Mouse (Mus musculus) MN1 (cell line): ENCODE results near the gene Selenov.
A peak's percentile ranks its signal among the peaks of the same experiment; 100 is the strongest.
"Not testable (repeated sequence)": the region's sequence is repeated elsewhere in the genome, so short reads cannot be mapped to it uniquely, and the experiment has no call there.

Source experiments
- DNase-seq: peaks from one replicate; pipeline ENCODE4 v3.0.0-alpha.2; 2016; ENCODE audit warnings: low spot score

Gene Selenov

GRCm38 (mm10) chr7:28294481-28294880 is 3.5 kb upstream of the Selenov start:
- peak; percentile 71 for DNase-seq

- DNase-seq, result no peak
Measured at GRCm38 (mm10) chr7:28290165-28290564, 821 bp downstream of the Selenov start.

- no peak for DNase-seq
Measured at GRCm38 (mm10) chr7:28280630-28281029, 10.4 kb downstream of the Selenov start.

GRCm38 (mm10) chr7:28278279-28278652 is 12.7 kb downstream of the Selenov start:
- DNase-seq, result no peak

GRCm38 (mm10) chr7:28277615-28278278 is 13.2 kb downstream of the Selenov start, which contains the start of gene Eid2b:
Gene Eid2b (plus strand): TSS chr7:28277739.
- DNase-seq, result peak; percentile 93

- DNase-seq, result no peak
Measured at GRCm38 (mm10) chr7:28277237-28277614, 13.8 kb downstream of the Selenov start.

GRCm38 (mm10) chr7:28271761-28272160 is 19.2 kb downstream of the Selenov start:
- DNase-seq, result no peak

- peak; percentile 23 for DNase-seq
Measured at GRCm38 (mm10) chr7:28269355-28269754, 21.6 kb downstream of the Selenov start.

- DNase-seq, result no peak
Measured at GRCm38 (mm10) chr7:28268576-28268975, 22.4 kb downstream of the Selenov start.

- DNase-seq, result peak; percentile 69
Measured at GRCm38 (mm10) chr7:28268042-28268531, 22.9 kb downstream of the Selenov start.

- DNase-seq, result peak; percentile 90
Measured at GRCm38 (mm10) chr7:28267129-28268041, 23.6 kb downstream of the Selenov start, which contains the start of gene Eid2. Gene Eid2 (plus strand): TSS chr7:28267881.

GRCm38 (mm10) chr7:28265391-28265790 is 25.6 kb downstream of the Selenov start:
- no peak for DNase-seq

GRCm38 (mm10) chr7:28263786-28264185 is 27.2 kb downstream of the Selenov start:
- no peak for DNase-seq

- no peak for DNase-seq
Measured at GRCm38 (mm10) chr7:28262861-28263260, 28.1 kb downstream of the Selenov start.

- DNase-seq, result no peak
Measured at GRCm38 (mm10) chr7:28255476-28255875, 35.5 kb downstream of the Selenov start.

- no peak for DNase-seq
Measured at GRCm38 (mm10) chr7:28254591-28254990, 36.4 kb downstream of the Selenov start.

- no peak for DNase-seq
Measured at GRCm38 (mm10) chr7:28251976-28252375, 39.0 kb downstream of the Selenov start.

- no peak for DNase-seq
Measured at GRCm38 (mm10) chr7:28248957-28249356, 42.0 kb downstream of the Selenov start.

GRCm38 (mm10) chr7:28243943-28244342 is 47.0 kb downstream of the Selenov start:
- DNase-seq, result not testable (repeated sequence)
